Mouse (Mus musculus): ENCODE measurements at regions not wholly inside any gene's neighbourhood (a gene's known extent, or its start where the extent isn't known, plus 50 kb on each side); places are given as distances from the start of the nearest gene placed in this dataset.

GRCm38 (mm10) chr9:60998086-60998785 is 203.9 kb downstream of the Uaca start:
- no peak for DNase-seq
- peak; percentile 46 for TF ChIP-seq CTCF (IDR thresholded peaks at IDR 0.05; ENCODE audit: borderline replicate concordance, insufficient read depth, low read depth, low read length)
- TF ChIP-seq POLR2A (IDR thresholded peaks at IDR 0.05; ENCODE audit: borderline replicate concordance, insufficient read depth, low read length): no peak
- WGBS: 74% methylated on average over 3 of the region's 3 CpGs

GRCm38 (mm10) chr9:60999001-60999529 is 204.7 kb downstream of the Uaca start:
- no peak overlapping the region for H3K27ac ChIP-seq (ENCODE audit: insufficient read depth, low read length)
- no peak overlapping the region for H3K4me3 ChIP-seq (replicated peaks; ENCODE audit: insufficient read depth, low read depth, low read length)
- no peak for DNase-seq
- WGBS: 56% methylated on average over 6 of the region's 6 CpGs
- no peaks in the 10 kb centered on the region for H3K27me3 ChIP-seq (ENCODE audit: control insufficient read depth, insufficient read depth, low read length)
- TF ChIP-seq CTCF (IDR thresholded peaks at IDR 0.05; ENCODE audit: borderline replicate concordance, insufficient read depth, low read depth, low read length): peak; percentile 28; the same call in 1 of the 2 replicates
- TF ChIP-seq POLR2A (IDR thresholded peaks at IDR 0.05; ENCODE audit: borderline replicate concordance, insufficient read depth, low read length): no peak
- H3K4me1 ChIP-seq (ENCODE audit: control insufficient read depth, insufficient read depth, low read length): no peaks in the 10 kb centered on the region

More at GRCm38 (mm10) chr9:60998086-60998785, 203.9 kb downstream of the Uaca start:
- Histone ChIP-seq H3K4me1 (ENCODE audit: control insufficient read depth, insufficient read depth, low read length) (no peaks in the 10 kb centered on the region), H3K27ac (ENCODE audit: insufficient read depth, low read length) (no peak overlapping the region), H3K27me3 (ENCODE audit: control insufficient read depth, insufficient read depth, low read length) (no peaks in the 10 kb centered on the region), H3K4me3 (replicated peaks; ENCODE audit: insufficient read depth, low read depth, low read length) (no peak overlapping the region)

- Histone ChIP-seq H3K4me3 (replicated peaks; ENCODE audit: insufficient read depth, low read depth, low read length) (no peak overlapping the region), H3K27ac (ENCODE audit: insufficient read depth, low read length) (no peak overlapping the region), H3K27me3 (ENCODE audit: control insufficient read depth, insufficient read depth, low read length) (no peaks in the 10 kb centered on the region), H3K4me1 (ENCODE audit: control insufficient read depth, insufficient read depth, low read length) (no peaks in the 10 kb centered on the region)
- TF ChIP-seq CTCF (IDR thresholded peaks at IDR 0.05; ENCODE audit: borderline replicate concordance, insufficient read depth, low read depth, low read length) (no peak), POLR2A (IDR thresholded peaks at IDR 0.05; ENCODE audit: borderline replicate concordance, insufficient read depth, low read length) (no peak)
- DNase-seq: no peak
- 92% methylated on average over 11 of the region's 11 CpGs for WGBS
These were observed 205.9 kb downstream of the Uaca start for GRCm38 (mm10) chr9:61000232-61000631.

- 88% methylated on average over 5 of the region's 5 CpGs for WGBS
- Histone ChIP-seq H3K27me3 (ENCODE audit: control insufficient read depth, insufficient read depth, low read length) (no peaks in the 10 kb centered on the region), H3K4me1 (ENCODE audit: control insufficient read depth, insufficient read depth, low read length) (no peaks in the 10 kb centered on the region), H3K4me3 (replicated peaks; ENCODE audit: insufficient read depth, low read depth, low read length) (no peak overlapping the region), H3K27ac (ENCODE audit: insufficient read depth, low read length) (no peak overlapping the region)
- no peak for DNase-seq
- TF ChIP-seq POLR2A (IDR thresholded peaks at IDR 0.05; ENCODE audit: borderline replicate concordance, insufficient read depth, low read length): no peak
- no peak for TF ChIP-seq CTCF (IDR thresholded peaks at IDR 0.05; ENCODE audit: borderline replicate concordance, insufficient read depth, low read depth, low read length)
These were observed 208.2 kb downstream of the Uaca start for GRCm38 (mm10) chr9:61002572-61002971.

- no peaks in the 10 kb centered on the region for H3K4me1 ChIP-seq (ENCODE audit: control insufficient read depth, insufficient read depth, low read length)
- H3K4me3 ChIP-seq (replicated peaks; ENCODE audit: insufficient read depth, low read depth, low read length): no peak overlapping the region
- no peak for TF ChIP-seq POLR2A (IDR thresholded peaks at IDR 0.05; ENCODE audit: borderline replicate concordance, insufficient read depth, low read length)
- no peak for TF ChIP-seq CTCF (IDR thresholded peaks at IDR 0.05; ENCODE audit: borderline replicate concordance, insufficient read depth, low read depth, low read length)
- no peaks in the 10 kb centered on the region for H3K27me3 ChIP-seq (ENCODE audit: control insufficient read depth, insufficient read depth, low read length)
- 78% methylated on average over 1 of the region's 1 CpGs for WGBS
- DNase-seq: no peak
- H3K27ac ChIP-seq (ENCODE audit: insufficient read depth, low read length): no peak overlapping the region
These were observed 214.1 kb downstream of the Uaca start for GRCm38 (mm10) chr9:61008446-61008845.

- H3K4me3 ChIP-seq (replicated peaks; ENCODE audit: insufficient read depth, low read depth, low read length): no peak overlapping the region
- TF ChIP-seq CTCF (IDR thresholded peaks at IDR 0.05; ENCODE audit: borderline replicate concordance, insufficient read depth, low read depth, low read length): peak; percentile 29; the same call in 1 of the 2 replicates
- TF ChIP-seq POLR2A (IDR thresholded peaks at IDR 0.05; ENCODE audit: borderline replicate concordance, insufficient read depth, low read length): no peak
- H3K27me3 ChIP-seq (ENCODE audit: control insufficient read depth, insufficient read depth, low read length): no peaks in the 10 kb centered on the region
- H3K4me1 ChIP-seq (ENCODE audit: control insufficient read depth, insufficient read depth, low read length): no peaks in the 10 kb centered on the region
- no peak overlapping the region for H3K27ac ChIP-seq (ENCODE audit: insufficient read depth, low read length)
- DNase-seq: no peak
These were observed 216.7 kb downstream of the Uaca start for GRCm38 (mm10) chr9:61011066-61011465.

GRCm38 (mm10) chr9:61012771-61013540 is 218.6 kb downstream of the Uaca start:
- Histone ChIP-seq H3K27me3 (ENCODE audit: control insufficient read depth, insufficient read depth, low read length) (no peaks in the 10 kb centered on the region), H3K4me3 (replicated peaks; ENCODE audit: insufficient read depth, low read depth, low read length) (no peak overlapping the region), H3K27ac (ENCODE audit: insufficient read depth, low read length) (no peak overlapping the region), H3K4me1 (ENCODE audit: control insufficient read depth, insufficient read depth, low read length) (no peaks in the 10 kb centered on the region)
- peak; percentile 22 to 43 for DNase-seq
- 40% methylated on average over 19 of the region's 19 CpGs for WGBS
- no peak for TF ChIP-seq CTCF (IDR thresholded peaks at IDR 0.05; ENCODE audit: borderline replicate concordance, insufficient read depth, low read depth, low read length)
- TF ChIP-seq POLR2A (IDR thresholded peaks at IDR 0.05; ENCODE audit: borderline replicate concordance, insufficient read depth, low read length): no peak

All from cerebellum, adult 2 months (tissue).